Mouse (Mus musculus): Measurements from ENCODE around the gene Igfbp1.

- TF ChIP-seq TAL1 (IDR thresholded peaks at IDR 0.05; ENCODE audit: low read length) (no peak), GATA1 (IDR thresholded peaks at IDR 0.05; ENCODE audit: low read length) (no peak)
These were observed 2.9 kb upstream of the Igfbp1 start for GRCm38 (mm10) chr11:7194432-7195311.

Data from erythroblast, embryonic 14.5 days (primary cell).